Mouse (Mus musculus): ENCODE results near the gene Blzf1. TPM values are rescaled to one million over a fixed set of nuclear protein-coding genes. Genes with fewer than 3 reads are reported as not detected.

Blzf1 gene
- total RNA-seq, 1 experiment, result 21.2 TPM

- no peak for TF ChIP-seq CHD2 (IDR thresholded peaks at IDR 0.05; ENCODE audit: low read depth, low read length)
- no peak for TF ChIP-seq MAFK (IDR thresholded peaks at IDR 0.05; ENCODE audit: insufficient read depth, low read depth, low read length)
- TF ChIP-seq ZC3H11A (IDR thresholded peaks at IDR 0.05; ENCODE audit: borderline replicate concordance, low read depth, low read length), result no peak
- TF ChIP-seq ZNF384 (IDR thresholded peaks at IDR 0.05; ENCODE audit: low read depth, low read length), result no peak
- TF ChIP-seq HCFC1 (IDR thresholded peaks at IDR 0.05; ENCODE audit: borderline replicate concordance, insufficient read depth, low read length), result no peak
- Histone ChIP-seq H3K9ac (ENCODE audit: insufficient read depth, low read depth, low read length, poor library complexity, severe bottlenecking) (peak overlapping the region; percentile 70), H3K4me3 (ENCODE audit: insufficient read depth in 1 of 2, low read depth in 1 of 2, low read length in 2 of 2, poor library complexity in 1 of 2, severe bottlenecking in 1 of 2) (peak overlapping the region in 1 of 2 experiments; percentile 47; a peak in 2 of 4 replicates), H3K27ac (ENCODE audit: insufficient read depth, low read depth, low read length, poor library complexity, severe bottlenecking) (no peak overlapping the region), H3K4me1 (ENCODE audit: control insufficient read depth in 2 of 2, insufficient read depth in 2 of 2, low read length in 2 of 2, poor library complexity in 1 of 2) (peaks cover 0 to 2% of the 10 kb centered on the region in 2 experiments; a peak in 1 of 4 replicates), H3K36me3 (ENCODE audit: control insufficient read depth, insufficient read depth, low read length, poor library complexity, severe bottlenecking) (peaks cover 35% of the 10 kb centered on the region), H3K9me3 (ENCODE audit: control insufficient read depth, insufficient read depth, low read depth, low read length) (no peaks in the 10 kb centered on the region)
- DNase-seq (ENCODE audit: low read depth, low spot score), result no peak
- in situ Hi-C loops (cut with MboI; ENCODE audit: low sequenced_read_pairs in 2 of 2, unreplicated experiment in 2 of 2), result no loop called here
These were observed 46.9 kb downstream of the Blzf1 start for GRCm38 (mm10) chr1:164260171-164261028.

- DNase-seq (ENCODE audit: low read depth, low spot score), result no peak
- no peak overlapping the region for H3K27ac ChIP-seq (ENCODE audit: insufficient read depth, low read depth, low read length, poor library complexity, severe bottlenecking)
- peaks cover 0 to 4% of the 10 kb centered on the region in 2 experiments; a peak in 1 of 4 replicates for H3K4me1 ChIP-seq (ENCODE audit: control insufficient read depth in 2 of 2, insufficient read depth in 2 of 2, low read length in 2 of 2, poor library complexity in 1 of 2)
- in situ Hi-C loops (cut with MboI; ENCODE audit: low sequenced_read_pairs in 2 of 2, unreplicated experiment in 2 of 2), result no loop called here
- H3K9ac ChIP-seq (ENCODE audit: insufficient read depth, low read depth, low read length, poor library complexity, severe bottlenecking), result no peak overlapping the region
- no peak overlapping the region for H3K4me3 ChIP-seq (ENCODE audit: insufficient read depth in 1 of 2, low read depth in 1 of 2, low read length in 2 of 2, poor library complexity in 1 of 2, severe bottlenecking in 1 of 2)
- no peaks in the 10 kb centered on the region for H3K9me3 ChIP-seq (ENCODE audit: control insufficient read depth, insufficient read depth, low read depth, low read length)
- TF ChIP-seq ZC3H11A (IDR thresholded peaks at IDR 0.05; ENCODE audit: borderline replicate concordance, low read depth, low read length) (no peak), HCFC1 (IDR thresholded peaks at IDR 0.05; ENCODE audit: borderline replicate concordance, insufficient read depth, low read length) (no peak)
- peaks cover 11% of the 10 kb centered on the region for H3K36me3 ChIP-seq (ENCODE audit: control insufficient read depth, insufficient read depth, low read length, poor library complexity, severe bottlenecking)
These were observed 52.5 kb downstream of the Blzf1 start for GRCm38 (mm10) chr1:164254836-164255235.

GRCm38 (mm10) chr1:164252551-164252950 lies 54.7 kb downstream of the Blzf1 start:
- Histone ChIP-seq H3K4me1 (ENCODE audit: control insufficient read depth in 2 of 2, insufficient read depth in 2 of 2, low read length in 2 of 2, poor library complexity in 1 of 2) (peaks cover 0 to 4% of the 10 kb centered on the region in 2 experiments; a peak in 2 of 4 replicates), H3K36me3 (ENCODE audit: control insufficient read depth, insufficient read depth, low read length, poor library complexity, severe bottlenecking) (peaks cover 11% of the 10 kb centered on the region), H3K9ac (ENCODE audit: insufficient read depth, low read depth, low read length, poor library complexity, severe bottlenecking) (no peak overlapping the region), H3K27ac (ENCODE audit: insufficient read depth, low read depth, low read length, poor library complexity, severe bottlenecking) (no peak overlapping the region), H3K9me3 (ENCODE audit: control insufficient read depth, insufficient read depth, low read depth, low read length) (no peaks in the 10 kb centered on the region), H3K4me3 (ENCODE audit: insufficient read depth in 1 of 2, low read depth in 1 of 2, low read length in 2 of 2, poor library complexity in 1 of 2, severe bottlenecking in 1 of 2) (no peak overlapping the region)
- in situ Hi-C loops (cut with MboI; ENCODE audit: low sequenced_read_pairs in 2 of 2, unreplicated experiment in 2 of 2), result no loop called here
- no peak for DNase-seq (ENCODE audit: low read depth, low spot score)
- no peak for TF ChIP-seq CHD2 (IDR thresholded peaks at IDR 0.05; ENCODE audit: low read depth, low read length)
- no peak for TF ChIP-seq MAFK (IDR thresholded peaks at IDR 0.05; ENCODE audit: insufficient read depth, low read depth, low read length)
- no peak for TF ChIP-seq ZNF384 (IDR thresholded peaks at IDR 0.05; ENCODE audit: low read depth, low read length)
- TF ChIP-seq HCFC1 (IDR thresholded peaks at IDR 0.05; ENCODE audit: borderline replicate concordance, insufficient read depth, low read length), result no peak
- TF ChIP-seq ZC3H11A (IDR thresholded peaks at IDR 0.05; ENCODE audit: borderline replicate concordance, low read depth, low read length), result no peak

- Histone ChIP-seq H3K36me3 (ENCODE audit: control insufficient read depth, insufficient read depth, low read length, poor library complexity, severe bottlenecking) (peaks cover 3% of the 10 kb centered on the region; the same call in 1 of the 2 replicates), H3K9me3 (ENCODE audit: control insufficient read depth, insufficient read depth, low read depth, low read length) (no peaks in the 10 kb centered on the region), H3K27ac (ENCODE audit: insufficient read depth, low read depth, low read length, poor library complexity, severe bottlenecking) (no peak overlapping the region), H3K4me3 (ENCODE audit: insufficient read depth in 1 of 2, low read depth in 1 of 2, low read length in 2 of 2, poor library complexity in 1 of 2, severe bottlenecking in 1 of 2) (0 out of 4 replicates have a peak overlapping the region, but pooled peaks of 1 of the 2 experiments have one; percentile 86), H3K9ac (ENCODE audit: insufficient read depth, low read depth, low read length, poor library complexity, severe bottlenecking) (no peak overlapping the region), H3K4me1 (ENCODE audit: control insufficient read depth in 2 of 2, insufficient read depth in 2 of 2, low read length in 2 of 2, poor library complexity in 1 of 2) (peaks cover 0 to 4% of the 10 kb centered on the region in 2 experiments; a peak in 2 of 4 replicates)
- no peak for DNase-seq (ENCODE audit: low read depth, low spot score)
- in situ Hi-C loops (cut with MboI; ENCODE audit: low sequenced_read_pairs in 2 of 2, unreplicated experiment in 2 of 2), result no loop called here
- TF ChIP-seq ZNF384 (IDR thresholded peaks at IDR 0.05; ENCODE audit: low read depth, low read length) (no peak), ZC3H11A (IDR thresholded peaks at IDR 0.05; ENCODE audit: borderline replicate concordance, low read depth, low read length) (no peak), HCFC1 (IDR thresholded peaks at IDR 0.05; ENCODE audit: borderline replicate concordance, insufficient read depth, low read length) (no peak), CHD2 (IDR thresholded peaks at IDR 0.05; ENCODE audit: low read depth, low read length) (no peak), MAFK (IDR thresholded peaks at IDR 0.05; ENCODE audit: insufficient read depth, low read depth, low read length) (no peak)
These were observed 55.9 kb downstream of the Blzf1 start for GRCm38 (mm10) chr1:164251438-164251837.

Data from ES-E14 (cell line).